Mouse (Mus musculus) liver (tissue): ENCODE measurements at regions not wholly inside any gene's neighbourhood (a gene's known extent, or its start where the extent isn't known, plus 50 kb on each side); places are given as distances from the start of the nearest gene placed in this dataset.

Experiments used
- DNase-seq: peaks from one replicate; pipeline ENCODE4 v3.0.0-alpha.2; 2020; ENCODE audit warnings: mixed read lengths

DNA sequence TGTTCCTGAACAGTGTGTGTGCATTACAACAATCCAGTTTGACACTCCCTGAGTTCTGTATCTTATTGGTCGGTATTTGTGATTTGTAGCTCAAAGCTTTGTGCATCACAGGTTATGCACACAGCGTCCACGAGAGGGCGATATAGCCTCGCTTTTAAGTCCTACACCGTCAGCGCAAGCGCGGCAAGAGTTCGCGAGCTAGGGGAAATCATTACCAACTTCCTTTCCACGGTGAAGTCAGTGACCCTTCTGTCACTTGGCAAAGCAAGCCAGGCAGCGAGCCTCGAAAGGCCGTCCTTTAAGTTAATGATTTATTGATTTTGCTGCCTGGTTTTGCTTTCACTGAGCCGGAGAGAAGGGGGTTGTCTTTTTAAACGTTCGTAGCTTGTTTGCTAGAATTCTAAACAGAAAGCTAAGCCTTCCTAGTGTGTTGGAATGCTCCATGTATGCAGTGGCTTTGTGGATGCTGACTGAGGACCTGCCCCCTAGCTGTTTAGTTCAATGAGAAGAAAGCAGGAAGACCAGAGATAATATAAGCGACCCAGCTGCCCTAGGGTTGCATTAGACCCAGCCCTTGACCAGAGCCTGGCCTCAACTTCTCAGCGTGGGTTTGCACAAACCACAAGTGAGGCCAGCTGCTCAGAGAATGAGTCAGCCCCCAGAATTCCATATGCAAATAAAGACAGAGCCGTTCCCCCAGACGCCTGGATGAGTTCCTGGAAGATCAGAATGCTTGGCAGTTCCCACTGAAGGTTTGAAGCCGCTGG is 79.0 kb upstream of the Ipo5 start:
- DNase-seq, result peak; percentile 85

DNA sequence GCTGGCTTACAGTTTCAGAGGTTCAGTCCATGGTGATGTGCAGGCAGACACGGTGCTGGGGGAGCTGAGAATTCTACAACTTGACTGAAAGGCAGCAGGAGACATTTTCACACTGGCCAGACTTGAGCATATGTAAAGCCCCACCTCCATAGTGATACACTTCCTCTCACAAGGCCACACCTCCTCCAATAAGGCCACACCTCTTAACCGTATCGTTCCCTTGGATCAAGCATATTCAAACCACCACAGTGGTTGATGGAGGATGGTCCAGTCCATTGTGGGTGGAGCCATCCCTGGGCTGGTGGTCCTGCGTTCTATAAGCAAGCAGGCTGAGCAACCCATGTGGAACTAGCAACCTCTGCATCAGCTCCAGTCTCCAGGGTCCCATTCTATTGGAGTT is 76.2 kb upstream of the Ipo5 start:
- no peak for DNase-seq

DNA sequence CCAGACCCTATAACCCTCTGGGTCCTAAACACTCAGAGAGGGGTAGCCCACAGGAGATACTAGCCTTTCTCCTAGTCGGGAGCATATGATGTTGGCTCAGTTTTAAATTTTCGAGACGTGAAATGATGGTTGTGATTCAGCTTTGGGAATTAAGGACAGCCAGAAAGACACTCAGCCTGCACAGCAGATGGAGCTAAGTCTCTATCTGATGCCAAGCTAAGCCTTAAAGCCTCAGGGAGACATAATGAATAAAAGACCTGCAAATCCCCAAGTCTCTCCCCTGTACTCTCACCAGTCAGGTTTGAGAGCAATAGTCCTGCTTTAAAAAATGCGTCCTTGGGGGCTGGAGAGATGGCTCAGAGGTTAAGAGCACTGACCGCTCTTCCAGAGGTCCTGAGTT is 75.3 kb upstream of the Ipo5 start:
- no peak for DNase-seq

DNA sequence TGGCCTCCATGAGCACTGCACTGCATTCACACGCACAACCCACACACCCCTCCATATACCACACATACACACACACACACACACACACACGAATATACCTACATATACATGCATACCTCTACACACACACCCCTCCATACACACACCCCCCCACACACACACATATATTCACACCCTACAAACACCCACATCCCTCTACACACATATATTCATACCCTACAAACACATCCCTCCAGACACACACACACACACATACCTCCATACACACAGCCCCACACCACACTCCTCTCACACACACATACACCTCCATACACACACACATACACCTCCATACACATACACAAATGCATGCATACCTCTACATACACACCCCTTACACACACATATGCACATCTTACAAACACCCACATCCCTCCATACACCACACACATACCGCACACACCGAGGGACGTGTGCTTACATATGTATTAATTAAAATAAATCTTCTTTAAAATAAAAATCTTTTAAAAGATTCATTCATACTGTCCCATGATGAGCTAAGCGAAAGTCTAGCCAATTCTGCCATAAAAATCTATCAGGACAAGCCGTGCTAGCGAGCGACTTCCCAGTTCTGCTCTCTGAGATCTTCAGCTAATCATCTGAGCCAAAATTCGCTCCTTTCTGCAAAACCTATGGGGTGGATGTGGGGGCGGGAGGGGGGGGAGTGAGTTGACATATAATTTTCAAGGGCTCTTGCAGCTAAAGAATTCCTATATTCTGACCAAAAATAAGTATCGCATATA is 74.3 kb upstream of the Ipo5 start:
- DNase-seq, result no peak

DNA sequence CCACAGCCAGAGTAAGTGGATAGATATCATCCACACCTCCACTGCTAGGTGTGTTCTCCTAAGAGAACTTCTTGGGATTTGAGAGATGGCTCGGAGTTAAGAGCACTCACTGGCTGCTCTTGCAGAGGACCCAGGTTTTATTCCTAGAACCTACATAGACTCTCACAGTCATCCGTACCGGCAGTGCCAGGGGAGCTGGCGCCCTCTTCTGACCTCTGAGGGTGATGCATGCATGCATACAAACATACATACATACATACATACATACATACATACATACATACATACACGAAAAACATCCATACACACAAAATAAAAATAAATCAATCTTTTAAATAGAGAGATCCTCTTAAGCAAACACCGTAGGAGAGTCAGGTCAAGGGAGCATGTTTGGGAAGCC is 70.1 kb upstream of the Ipo5 start:
- DNase-seq, result no peak

DNA sequence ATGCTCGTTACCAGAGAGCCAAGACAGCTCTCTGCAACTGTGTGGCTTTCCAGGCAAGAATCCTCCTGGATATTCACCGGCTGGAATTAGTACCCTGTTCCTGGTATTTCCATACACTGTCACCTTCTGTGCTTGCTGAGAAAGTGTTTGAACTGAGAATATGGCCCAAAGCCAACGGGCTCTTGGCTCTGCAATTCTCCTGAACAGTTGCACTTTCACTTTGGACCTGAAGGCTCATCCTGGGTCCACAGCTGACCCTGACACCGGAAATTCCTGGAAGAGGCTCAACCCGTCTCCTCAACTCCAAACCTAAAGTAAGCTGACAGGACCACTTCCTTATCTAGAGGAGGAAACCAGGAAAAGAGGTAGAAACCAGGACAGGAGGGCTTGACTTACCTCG is 69.7 kb upstream of the Ipo5 start:
- no peak for DNase-seq

DNA sequence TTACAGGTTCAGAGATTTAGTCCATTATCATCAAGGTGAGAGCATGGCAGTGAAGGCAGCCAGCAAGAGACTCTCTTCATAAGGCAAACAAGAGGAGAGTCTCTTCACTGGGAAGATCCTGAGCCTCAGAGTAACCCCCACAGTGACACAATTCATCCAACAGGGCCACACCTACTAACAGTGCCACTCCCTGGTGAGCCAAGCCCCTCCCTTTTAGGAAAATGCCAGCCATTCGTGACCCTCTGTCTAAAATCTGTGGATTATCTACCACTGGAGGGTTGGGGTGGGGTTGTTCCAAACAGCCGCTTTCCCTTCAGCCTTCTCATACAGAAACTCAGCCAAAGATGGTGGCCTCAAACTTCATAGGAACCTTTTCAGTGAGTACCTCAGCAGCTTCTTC is 65.9 kb upstream of the Ipo5 start:
- no peak for DNase-seq

DNA sequence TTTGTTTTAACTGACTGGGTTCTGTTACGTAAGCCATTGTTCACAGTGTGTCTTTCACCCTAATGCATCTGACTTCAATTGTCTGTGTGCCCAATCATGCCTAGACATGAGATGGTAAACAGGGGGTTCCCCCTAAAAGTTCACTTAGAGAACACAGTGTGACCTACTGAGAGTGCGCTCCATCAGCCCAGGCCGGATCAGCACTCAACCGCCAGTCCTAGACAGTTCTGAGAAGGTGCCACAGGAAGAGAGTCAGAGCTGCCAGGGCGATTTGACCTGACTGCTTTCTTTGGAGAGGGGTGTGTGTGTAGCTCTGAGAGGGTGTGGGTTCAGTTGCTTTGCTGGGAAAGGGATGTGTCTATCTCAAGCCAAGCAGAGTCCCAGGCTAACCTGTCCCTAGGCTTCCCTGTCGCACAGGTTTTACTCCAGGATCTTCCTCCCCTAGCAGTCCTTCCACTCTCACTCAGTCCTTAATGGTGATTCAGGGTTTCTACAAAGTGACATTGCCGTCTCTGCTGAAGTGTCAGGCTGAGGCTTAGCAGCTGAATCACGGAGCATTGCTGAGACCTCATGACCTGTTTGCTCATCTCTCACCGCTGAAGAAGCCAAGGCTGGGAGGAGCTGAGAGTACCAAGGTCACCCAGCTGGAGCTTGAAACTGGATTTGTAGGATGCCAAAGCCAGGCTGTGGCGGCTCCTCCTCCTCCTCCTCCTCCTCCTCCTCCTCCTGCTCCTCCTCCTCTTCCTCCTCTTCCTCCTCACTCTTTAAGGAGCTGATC is 64.8 kb upstream of the Ipo5 start:
- no peak for DNase-seq

DNA sequence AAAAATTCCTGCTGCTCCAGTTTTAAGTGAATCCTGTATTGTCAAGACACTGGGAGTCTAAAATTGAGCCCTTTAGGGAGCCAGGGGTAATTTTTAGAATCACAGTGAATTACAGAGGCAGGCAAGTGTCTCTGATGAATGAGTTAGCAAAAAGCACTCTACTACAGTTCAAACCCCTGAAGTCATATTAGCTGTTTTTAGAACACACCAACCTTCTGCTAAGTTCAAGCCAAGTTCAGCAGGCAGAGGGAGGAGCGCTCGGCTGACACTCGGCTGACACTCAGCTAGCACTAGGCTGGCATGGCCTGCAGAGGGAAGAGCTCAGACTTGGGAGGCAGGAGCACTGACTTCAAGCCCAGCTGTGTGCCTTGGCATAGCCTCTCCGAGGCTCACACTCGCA is 64.0 kb upstream of the Ipo5 start:
- no peak for DNase-seq

DNA sequence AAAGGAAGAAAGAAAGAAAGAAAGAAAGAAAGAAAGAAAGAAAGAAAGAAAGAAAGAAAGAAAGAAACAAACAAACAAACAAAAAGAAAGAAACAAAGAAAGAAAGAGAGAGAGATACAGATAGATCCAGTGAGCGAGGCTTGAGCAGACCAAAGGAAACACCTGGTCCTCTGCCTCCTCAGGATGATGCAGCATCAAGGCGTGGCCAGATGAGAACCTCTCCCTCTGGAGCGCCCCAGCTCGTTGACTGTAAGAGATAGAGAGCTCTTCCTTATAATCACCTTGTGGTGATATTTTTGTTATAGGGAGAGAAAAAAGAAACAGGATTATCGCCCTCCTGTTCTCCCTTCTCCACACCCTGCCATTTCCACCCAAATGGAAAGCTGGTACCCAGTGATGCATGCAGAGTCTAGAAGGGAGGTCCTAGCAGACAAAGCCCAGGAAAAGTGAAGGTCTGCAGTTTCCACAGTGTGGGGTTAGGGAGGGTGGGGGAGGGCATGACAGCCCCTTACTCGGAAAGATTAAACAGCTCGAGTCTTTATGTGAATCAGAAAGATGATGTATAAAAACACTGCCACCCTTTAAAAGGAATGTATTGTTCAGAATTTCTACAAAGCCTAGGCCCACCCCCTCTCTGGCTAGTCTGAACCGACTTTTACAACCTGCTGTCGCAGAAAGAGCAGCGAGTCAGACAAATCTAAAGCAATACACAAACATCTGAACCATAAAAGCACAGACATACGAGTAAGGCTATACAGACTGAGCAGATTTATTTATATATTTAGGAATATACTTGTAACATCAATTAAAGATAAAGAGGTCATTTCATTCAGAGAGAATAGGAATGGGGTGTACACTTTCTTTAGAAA is 62.7 kb upstream of the Ipo5 start:
- no peak for DNase-seq

DNA sequence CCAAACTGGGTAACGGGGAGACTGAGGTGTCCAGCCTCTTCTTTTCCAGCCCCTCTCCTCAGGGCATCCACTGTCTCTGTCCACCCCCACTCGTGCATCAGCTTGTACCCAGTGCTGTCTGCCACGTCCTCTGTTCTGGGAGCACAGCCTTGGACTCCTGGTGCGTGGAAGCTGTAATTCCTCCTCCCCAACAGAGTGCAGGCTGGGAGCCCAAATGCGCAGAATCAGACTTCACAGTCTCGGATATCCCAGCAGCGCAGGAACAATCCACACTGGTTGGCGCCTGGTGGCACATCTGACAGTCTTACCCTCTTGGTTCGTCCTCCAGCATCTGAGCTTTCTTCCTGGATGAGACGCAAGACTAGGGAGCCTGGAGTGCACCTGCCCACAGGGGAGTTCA is 61.9 kb upstream of the Ipo5 start:
- no peak for DNase-seq

DNA sequence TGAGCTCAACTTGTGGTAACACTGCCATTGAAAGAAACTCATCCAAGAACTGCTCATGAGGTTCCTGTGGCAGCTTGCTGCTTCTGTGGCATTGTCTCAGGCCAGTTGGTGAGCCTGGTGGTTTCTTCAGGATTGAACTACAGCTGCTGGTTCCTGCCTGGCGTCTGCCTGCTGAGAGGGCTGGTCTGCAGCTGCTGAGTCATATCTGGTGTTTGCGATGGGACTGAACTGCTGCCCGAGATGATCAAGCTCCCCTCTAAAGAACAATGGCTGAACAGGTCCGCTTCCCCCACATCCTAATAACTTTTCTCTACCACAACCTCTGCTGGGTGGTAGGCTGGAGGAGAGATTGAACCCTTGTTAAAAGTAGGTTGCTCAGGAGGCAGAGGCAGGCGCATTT is 57.4 kb upstream of the Ipo5 start:
- no peak for DNase-seq

DNA sequence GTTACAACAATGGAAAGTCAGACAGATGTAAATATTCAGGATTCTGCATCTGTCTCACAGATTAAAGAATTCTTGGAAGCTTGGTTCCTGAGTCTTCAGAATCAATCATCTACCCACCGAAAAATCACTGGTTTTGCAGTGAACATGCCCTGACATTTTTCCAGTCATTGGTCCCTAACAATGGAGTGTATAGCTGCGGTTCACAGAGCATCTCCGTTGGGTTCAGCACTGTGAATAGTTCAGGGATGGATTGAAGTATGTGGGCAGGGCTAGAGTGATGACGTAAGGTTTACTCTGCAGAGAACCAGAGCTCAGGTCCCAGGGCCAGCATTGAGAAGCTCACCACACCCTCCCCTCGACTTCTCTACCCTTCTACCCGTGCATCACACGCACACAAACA is 56.5 kb upstream of the Ipo5 start:
- no peak for DNase-seq

DNA sequence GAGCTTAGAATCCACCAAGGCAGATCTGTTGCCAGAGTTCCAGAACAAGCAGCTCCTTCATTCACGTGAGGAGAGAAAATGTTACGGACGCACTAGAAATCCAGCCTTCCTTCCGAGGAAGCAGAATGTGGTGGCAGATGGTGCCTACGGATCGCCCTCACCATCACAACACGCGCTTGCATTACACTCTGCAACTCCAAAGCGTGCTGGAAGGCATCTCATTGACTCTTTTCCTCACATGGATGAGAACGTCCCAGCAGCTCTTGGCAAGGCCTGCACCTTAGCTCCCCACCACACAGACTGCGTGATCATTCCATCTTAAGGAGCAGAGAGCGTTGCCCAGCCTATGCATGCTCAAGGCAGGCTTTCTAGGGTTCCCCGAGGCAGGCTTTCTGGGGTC is 55.8 kb upstream of the Ipo5 start:
- DNase-seq, result no peak
